Mouse (Mus musculus) stomach, postnatal 0 days (tissue): ENCODE measurements at regions not wholly inside any gene's neighbourhood (a gene's known extent, or its start where the extent isn't known, plus 50 kb on each side); places are given as distances from the start of the nearest gene placed in this dataset.

Experiments used
- ATAC-seq: fragments of 200-750 bp; cut with Nextera tagmentation; 2 replicates; pipeline ENCODE4 v1.8.0; 2017; ENCODE audit not compliant: low FRiP score, low TSS enrichment
- DNase-seq: peaks from one replicate; pipeline ENCODE4 v3.0.0-alpha.2; 2016; ENCODE audit warnings: low spot score
- H3K27ac ChIP-seq: fragments of 300-500 bp; sonication (generic); replicated peaks from 2 replicates; pipeline ENCODE4 v1.5.1; 2014; ENCODE audit warnings: mild to moderate bottlenecking, control low read depth
- H3K27me3 ChIP-seq: fragments of 300-500 bp; sonication (generic); 2 replicates; pipeline ENCODE4 v1.6.1; 2014; ENCODE audit warnings: low read length; ENCODE audit not compliant: control insufficient read depth, insufficient read depth
- H3K36me3 ChIP-seq: fragments of 300-500 bp; sonication (generic); 2 replicates; pipeline ENCODE4 v1.6.1; 2014; ENCODE audit warnings: low read length, mixed read lengths; ENCODE audit not compliant: control insufficient read depth, insufficient read depth
- H3K4me1 ChIP-seq: fragments of 300-500 bp; sonication (generic); replicated peaks from 2 replicates; pipeline ENCODE4 v1.6.1; 2014; ENCODE audit warnings: antibody characterized with exemption; ENCODE audit not compliant: control insufficient read depth, insufficient read depth
- H3K4me2 ChIP-seq: fragments of 300-500 bp; sonication (generic); replicated peaks from 2 replicates; pipeline ENCODE4 v1.6.1; 2014; ENCODE audit warnings: low read depth, mild to moderate bottlenecking, control low read depth, moderate library complexity
- H3K4me3 ChIP-seq: fragments of 300-500 bp; sonication (generic); 2 replicates; pipeline ENCODE4 v1.5.1; 2014; ENCODE audit warnings: low read depth, low read length, control low read depth
- H3K9ac ChIP-seq: fragments of 300-500 bp; sonication (generic); 2 replicates; pipeline ENCODE4 v1.6.1; 2014; ENCODE audit warnings: mild to moderate bottlenecking, low read length, control low read depth, mixed read lengths
- H3K9me3 ChIP-seq: fragments of 300-500 bp; sonication (generic); 2 replicates; pipeline ENCODE4 v1.6.1; 2016; ENCODE audit warnings: low read length; ENCODE audit not compliant: control insufficient read depth
- CTCF ChIP-seq: IDR thresholded peaks from 2 replicates; pipeline ENCODE4 v1.5.1; 2016; ENCODE audit warnings: antibody characterized with exemption, low read depth, mild to moderate bottlenecking, moderate library complexity
- EP300 ChIP-seq: optimal IDR thresholded peaks from 2 replicates; pipeline ENCODE3; 2016; ENCODE audit warnings: antibody characterized with exemption
- WGBS: fragments of 180-500 bp; shearing (Covaris S2); extraction: QIAGEN DNeasy Blood & Tissue Kit; methylation state at CpG from one replicate; pipeline ENCODE4 v1.1.7; 2014; 5-methylcytosine and 5-hydroxymethylcytosine counted together

GRCm38 (mm10) chr10:35328319-35328862, 383.3 kb downstream of the Amd2 start:
- H3K27ac ChIP-seq = no peak overlapping the region
- DNase-seq (no peak), ATAC-seq (no peak)
- H3K4me2 ChIP-seq = no peak overlapping the region
- no peak overlapping the region for H3K9ac ChIP-seq
- no peaks in the 10 kb centered on the region for H3K4me1 ChIP-seq
- peak; percentile 39 for TF ChIP-seq CTCF
- no peak for TF ChIP-seq EP300
- 48% methylated on average over 2 of the region's 2 CpGs for WGBS
- H3K4me3 ChIP-seq = no peak overlapping the region
- no peaks in the 10 kb centered on the region for H3K27me3 ChIP-seq
- H3K9me3 ChIP-seq = no peaks in the 10 kb centered on the region
- H3K36me3 ChIP-seq = no peaks in the 10 kb centered on the region

- Histone ChIP-seq H3K4me3 (no peak overlapping the region), H3K27ac (no peak overlapping the region), H3K9me3 (no peaks in the 10 kb centered on the region), H3K27me3 (no peaks in the 10 kb centered on the region), H3K4me2 (no peak overlapping the region), H3K9ac (no peak overlapping the region), H3K36me3 (no peaks in the 10 kb centered on the region), H3K4me1 (no peaks in the 10 kb centered on the region)
- ATAC-seq = no peak
- DNase-seq = no peak
- TF ChIP-seq EP300 (no peak), CTCF (no peak)
Measured at GRCm38 (mm10) chr10:35298775-35299174, 412.9 kb downstream of the Amd2 start.

- DNase-seq (no peak), ATAC-seq (no peak)
- Histone ChIP-seq H3K4me3 (no peak overlapping the region), H3K36me3 (no peaks in the 10 kb centered on the region), H3K4me2 (no peak overlapping the region), H3K27me3 (no peaks in the 10 kb centered on the region), H3K27ac (no peak overlapping the region), H3K9ac (no peak overlapping the region), H3K9me3 (no peaks in the 10 kb centered on the region), H3K4me1 (no peaks in the 10 kb centered on the region)
- no peak for TF ChIP-seq EP300
- TF ChIP-seq CTCF = no peak
Measured at GRCm38 (mm10) chr10:35265066-35265465, 446.6 kb downstream of the Amd2 start.

GRCm38 (mm10) chr10:35236431-35236830, 475.3 kb downstream of the Amd2 start:
- no peak overlapping the region for H3K4me3 ChIP-seq
- no peak for ATAC-seq
- H3K27ac ChIP-seq = no peak overlapping the region
- TF ChIP-seq CTCF = no peak
- no peak for TF ChIP-seq EP300
- no peak overlapping the region for H3K4me2 ChIP-seq
- no peaks in the 10 kb centered on the region for H3K9me3 ChIP-seq
- no peaks in the 10 kb centered on the region for H3K4me1 ChIP-seq
- H3K27me3 ChIP-seq = no peaks in the 10 kb centered on the region
- H3K9ac ChIP-seq = no peak overlapping the region
- WGBS = 31% methylated on average over 1 of the region's 1 CpGs
- DNase-seq = no peak
- no peaks in the 10 kb centered on the region for H3K36me3 ChIP-seq

- no peaks in the 10 kb centered on the region for H3K4me1 ChIP-seq
- TF ChIP-seq CTCF (no peak), EP300 (no peak)
Measured at GRCm38 (mm10) chr10:35235260-35235659, 476.4 kb downstream of the Amd2 start.

GRCm38 (mm10) chr10:35229540-35229939, 482.2 kb downstream of the Amd2 start:
- no peaks in the 10 kb centered on the region for H3K36me3 ChIP-seq
- no peak for DNase-seq
- no peak overlapping the region for H3K4me2 ChIP-seq
- H3K4me1 ChIP-seq = no peaks in the 10 kb centered on the region
- no peak overlapping the region for H3K4me3 ChIP-seq
- no peaks in the 10 kb centered on the region for H3K9me3 ChIP-seq
- TF ChIP-seq EP300 (no peak), CTCF (no peak)
- H3K27me3 ChIP-seq = no peaks in the 10 kb centered on the region
- no peak for ATAC-seq
- H3K9ac ChIP-seq = no peak overlapping the region
- no peak overlapping the region for H3K27ac ChIP-seq

More at GRCm38 (mm10) chr10:35235260-35235659, 476.4 kb downstream of the Amd2 start:
- no peak overlapping the region for H3K4me2 ChIP-seq
- H3K9ac ChIP-seq = no peak overlapping the region
- no peaks in the 10 kb centered on the region for H3K27me3 ChIP-seq
- H3K27ac ChIP-seq = no peak overlapping the region
- H3K9me3 ChIP-seq = no peaks in the 10 kb centered on the region
- no peaks in the 10 kb centered on the region for H3K36me3 ChIP-seq
- ATAC-seq (0 out of 2 replicates have a peak, but pooled peaks have one; percentile 51), DNase-seq (no peak)
- WGBS = 88% methylated on average over 2 of the region's 2 CpGs
- H3K4me3 ChIP-seq = no peak overlapping the region
